Mouse (Mus musculus) embryonic facial prominence, embryonic 14.5 days (tissue): ENCODE measurements around the gene Rrbp1. TPM values are rescaled to one million over a fixed set of nuclear protein-coding genes. Genes with fewer than 3 reads are reported as not detected.

Experiments
- ATAC-seq: fragments of 200-750 bp; cut with Nextera tagmentation; 2 replicates; pipeline ENCODE4 v1.8.0; 2017; ENCODE audit warnings: low read depth, moderate number of reproducible peaks, moderate TSS enrichment
- DNase-seq: peaks from one replicate; pipeline ENCODE4 v3.0.0-alpha.2; 2015; ENCODE audit warnings: low spot score
- H3K27ac ChIP-seq: fragments of 300-500 bp; sonication (generic); replicated peaks from 2 replicates; pipeline ENCODE4 v1.5.1; 2014; ENCODE audit warnings: low read depth, mild to moderate bottlenecking, low read length, moderate library complexity
- H3K27me3 ChIP-seq: fragments of 300-500 bp; sonication (generic); replicated peaks from 2 replicates; pipeline ENCODE4 v1.6.1; 2014; ENCODE audit warnings: low read length; ENCODE audit not compliant: control insufficient read depth, insufficient read depth
- H3K36me3 ChIP-seq: fragments of 300-500 bp; sonication (generic); 2 replicates; pipeline ENCODE4 v1.6.1; 2014; ENCODE audit warnings: low read length, mixed read lengths; ENCODE audit not compliant: control insufficient read depth, insufficient read depth
- H3K4me1 ChIP-seq: fragments of 300-500 bp; sonication (generic); 2 replicates; pipeline ENCODE4 v1.6.1; 2014; ENCODE audit warnings: antibody characterized with exemption, low read length; ENCODE audit not compliant: control insufficient read depth, insufficient read depth
- H3K4me2 ChIP-seq: fragments of 300-500 bp; sonication (generic); 2 replicates; pipeline ENCODE4 v1.6.1; 2014; ENCODE audit warnings: low read depth, mild to moderate bottlenecking, low read length, moderate library complexity, mixed read lengths
- H3K4me3 ChIP-seq: fragments of 300-500 bp; sonication (generic); 2 replicates; pipeline ENCODE4 v1.5.1; 2014; ENCODE audit warnings: low read depth, mild to moderate bottlenecking, low read length
- H3K9ac ChIP-seq: fragments of 300-500 bp; sonication (generic); 2 replicates; pipeline ENCODE4 v1.6.1; 2014; ENCODE audit warnings: low read depth, mild to moderate bottlenecking, low read length, moderate library complexity, mixed read lengths
- H3K9me3 ChIP-seq: fragments of 300-500 bp; sonication (generic); 2 replicates; pipeline ENCODE4 v1.6.1; 2016; ENCODE audit warnings: low read length; ENCODE audit not compliant: control insufficient read depth
- WGBS: fragments of 180-500 bp; shearing (Covaris S2); extraction: QIAGEN DNeasy Blood & Tissue Kit; methylation state at CpG from one replicate; pipeline ENCODE4 v1.1.7; 2014; 5-methylcytosine and 5-hydroxymethylcytosine counted together
- polyA plus RNA-seq: library from polyadenylated mRNA; unstranded; fragments of >200 nt; fragmentation: Nextera tagmentation; extraction: Ambion mirVana; gene quantifications from 2 replicates; pipeline ENCODE4 v1.2.1, GENCODE M21; 2014

Rrbp1 gene
- polyA plus RNA-seq, 1 experiment from 2014 or later, result 175 TPM

GRCm38 (mm10) chr2:143948416-143948815, 62.6 kb downstream of the Rrbp1 start:
- H3K36me3 ChIP-seq, result peaks cover 100% of the 10 kb centered on the region
- H3K27me3 ChIP-seq, result no peaks in the 10 kb centered on the region
- no peak overlapping the region for H3K4me3 ChIP-seq
- WGBS, result 86% methylated on average over 4 of the region's 4 CpGs
- H3K9ac ChIP-seq, result no peak overlapping the region
- H3K27ac ChIP-seq, result no peak overlapping the region
- ATAC-seq (no peak), DNase-seq (no peak)
- no peaks in the 10 kb centered on the region for H3K4me1 ChIP-seq
- no peaks in the 10 kb centered on the region for H3K9me3 ChIP-seq
- no peak overlapping the region for H3K4me2 ChIP-seq

- DNase-seq, result no peak
- Histone ChIP-seq H3K9me3 (no peaks in the 10 kb centered on the region), H3K36me3 (peaks cover 99% of the 10 kb centered on the region), H3K27me3 (no peaks in the 10 kb centered on the region), H3K4me2 (no peak overlapping the region), H3K9ac (no peak overlapping the region), H3K4me3 (no peak overlapping the region), H3K27ac (no peak overlapping the region), H3K4me1 (no peaks in the 10 kb centered on the region)
- WGBS, result 88% methylated on average over 3 of the region's 3 CpGs
- ATAC-seq, result no peak
These were observed 63.1 kb downstream of the Rrbp1 start for GRCm38 (mm10) chr2:143947981-143948380.

DNA sequence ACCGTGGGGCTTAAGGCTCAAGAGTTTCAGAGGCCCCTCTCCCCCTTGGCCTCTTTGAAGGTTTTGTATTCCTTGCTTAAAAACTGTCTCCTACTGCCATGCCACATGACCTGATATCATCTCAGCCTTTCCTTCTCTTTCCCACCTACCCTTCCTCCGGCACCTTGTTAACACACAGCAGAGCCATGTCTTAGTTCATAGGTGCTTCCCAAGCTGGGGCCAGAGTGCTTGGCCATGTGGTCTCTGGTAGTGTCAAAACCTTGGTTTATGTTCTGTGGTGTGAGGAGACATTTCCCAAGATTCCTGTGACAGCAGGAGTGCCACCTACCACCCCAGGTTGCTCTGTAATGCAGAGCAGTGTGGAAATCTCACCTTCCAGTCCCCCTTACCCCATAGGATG, 64.7 kb downstream of the Rrbp1 start:
- H3K9ac ChIP-seq, result no peak overlapping the region
- H3K4me1 ChIP-seq, result no peaks in the 10 kb centered on the region
- no peaks in the 10 kb centered on the region for H3K27me3 ChIP-seq
- H3K36me3 ChIP-seq, result peaks cover 96% of the 10 kb centered on the region
- H3K4me2 ChIP-seq, result no peak overlapping the region
- no peak for DNase-seq
- no peak overlapping the region for H3K4me3 ChIP-seq
- no peak for ATAC-seq
- H3K27ac ChIP-seq, result no peak overlapping the region
- WGBS, result 95% methylated on average over 2 of the region's 2 CpGs
- H3K9me3 ChIP-seq, result no peaks in the 10 kb centered on the region

- DNase-seq (no peak), ATAC-seq (peak; percentile 23; the same call in 1 of the 2 replicates)
- no peak overlapping the region for H3K27ac ChIP-seq
- H3K4me3 ChIP-seq, result no peak overlapping the region
- no peaks in the 10 kb centered on the region for H3K9me3 ChIP-seq
- 89% methylated on average over 7 of the region's 7 CpGs for whole genome bisulfite sequencing
- no peak overlapping the region for H3K9ac ChIP-seq
- H3K4me1 ChIP-seq, result no peaks in the 10 kb centered on the region
- H3K27me3 ChIP-seq, result no peaks in the 10 kb centered on the region
- no peak overlapping the region for H3K4me2 ChIP-seq
- peaks cover 96% of the 10 kb centered on the region for H3K36me3 ChIP-seq
These were observed 65.5 kb downstream of the Rrbp1 start for GRCm38 (mm10) chr2:143945466-143946075.

DNA sequence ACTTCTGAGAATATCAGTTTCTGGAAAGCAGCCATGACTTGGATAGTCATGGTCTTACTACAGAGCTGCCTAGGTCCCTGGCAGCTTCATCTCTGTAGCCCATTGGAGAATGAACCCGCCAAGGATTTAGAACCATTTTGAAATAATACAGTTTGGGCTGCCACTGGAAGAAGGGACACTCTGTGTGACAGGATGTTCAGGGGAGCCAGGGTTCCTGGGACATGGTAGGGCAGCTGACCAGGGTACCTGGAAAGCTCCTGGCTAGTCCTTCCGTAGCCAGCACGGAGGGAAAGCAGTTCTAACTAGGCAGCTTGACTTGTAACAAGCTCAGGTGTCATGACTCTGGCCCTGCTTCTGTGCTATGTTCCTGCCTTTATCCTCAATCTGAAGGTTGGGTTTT, 66.3 kb downstream of the Rrbp1 start:
- ATAC-seq (no peak), DNase-seq (no peak)
- Histone ChIP-seq H3K4me2 (no peak overlapping the region), H3K27me3 (no peaks in the 10 kb centered on the region), H3K9ac (no peak overlapping the region), H3K9me3 (no peaks in the 10 kb centered on the region), H3K27ac (no peak overlapping the region), H3K4me1 (no peaks in the 10 kb centered on the region), H3K4me3 (no peak overlapping the region), H3K36me3 (peaks cover 96% of the 10 kb centered on the region)
- WGBS, result 88% methylated on average over 3 of the region's 3 CpGs

GRCm38 (mm10) chr2:143940406-143940805, 70.7 kb downstream of the Rrbp1 start:
- Histone ChIP-seq H3K4me1 (no peaks in the 10 kb centered on the region), H3K36me3 (peaks cover 67% of the 10 kb centered on the region), H3K4me2 (no peak overlapping the region), H3K9me3 (no peaks in the 10 kb centered on the region), H3K9ac (no peak overlapping the region), H3K27me3 (no peaks in the 10 kb centered on the region), H3K4me3 (no peak overlapping the region), H3K27ac (no peak overlapping the region)
- no peak for DNase-seq
- ATAC-seq, result peak; percentile 20; the same call in 1 of the 2 replicates
- WGBS, result 88% methylated on average over 5 of the region's 5 CpGs

DNA sequence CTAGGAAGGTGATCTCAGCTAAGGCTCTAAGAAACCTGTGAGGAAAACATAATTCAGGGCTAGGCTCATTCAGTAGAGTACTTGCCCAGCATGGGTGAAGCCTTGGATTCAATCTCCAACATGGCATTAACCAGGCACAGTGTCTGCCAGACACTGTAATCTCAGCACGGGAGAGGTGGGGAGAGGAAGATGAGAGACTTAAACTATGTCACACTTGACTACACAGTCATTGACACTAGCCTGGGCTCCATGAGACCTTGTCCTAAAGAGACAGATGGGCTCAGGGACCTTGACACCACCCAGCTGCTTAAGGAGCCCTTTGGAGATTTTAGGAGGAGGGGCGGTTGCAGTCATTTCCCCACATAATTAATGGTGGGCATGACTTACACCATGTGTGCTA, 73.2 kb downstream of the Rrbp1 start:
- Histone ChIP-seq H3K9ac (no peak overlapping the region), H3K27ac (no peak overlapping the region), H3K4me3 (no peak overlapping the region), H3K36me3 (peaks cover 44% of the 10 kb centered on the region), H3K4me2 (no peak overlapping the region), H3K9me3 (no peaks in the 10 kb centered on the region), H3K27me3 (no peaks in the 10 kb centered on the region), H3K4me1 (no peaks in the 10 kb centered on the region)
- 76% methylated on average over 2 of the region's 2 CpGs for WGBS
- ATAC-seq (no peak), DNase-seq (no peak)

- peaks cover 12% of the 10 kb centered on the region; the same call in 1 of the 2 replicates for H3K36me3 ChIP-seq
- H3K4me1 ChIP-seq, result peaks cover 4% of the 10 kb centered on the region; the same call in 1 of the 2 replicates
- no peak overlapping the region for H3K9ac ChIP-seq
- H3K27me3 ChIP-seq, result no peaks in the 10 kb centered on the region
- DNase-seq, result no peak
- ATAC-seq, result no peak
- WGBS, result 85% methylated on average over 8 of the region's 8 CpGs
- H3K4me2 ChIP-seq, result no peak overlapping the region
- H3K27ac ChIP-seq, result no peak overlapping the region
- H3K4me3 ChIP-seq, result no peak overlapping the region
- no peaks in the 10 kb centered on the region for H3K9me3 ChIP-seq
These were observed 76.6 kb downstream of the Rrbp1 start for GRCm38 (mm10) chr2:143934439-143934838.

DNA sequence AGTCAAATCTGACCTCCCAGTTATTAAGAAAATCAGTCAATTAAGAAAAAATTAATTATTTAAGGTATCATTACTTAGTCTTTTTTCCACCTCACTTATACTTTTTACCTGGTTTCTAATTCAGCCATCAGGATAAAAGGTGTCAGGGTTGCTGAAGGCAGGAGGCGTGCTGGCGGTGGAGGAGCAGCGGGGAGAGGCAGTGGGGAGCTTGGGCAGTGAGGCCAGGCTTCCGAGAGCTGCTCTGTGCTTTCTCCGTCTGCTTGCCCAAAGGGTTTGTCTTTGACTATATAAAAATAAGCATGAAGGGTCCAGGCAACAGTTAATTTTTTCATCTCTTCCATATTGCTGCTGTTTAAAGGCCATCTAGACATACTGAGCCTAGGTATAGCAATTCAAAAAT, 77.5 kb downstream of the Rrbp1 start:
- ATAC-seq, result no peak

More for the DNA sequence above, 77.5 kb downstream of the Rrbp1 start:
- Histone ChIP-seq H3K9ac (no peak overlapping the region), H3K27me3 (no peaks in the 10 kb centered on the region), H3K36me3 (peaks cover 4% of the 10 kb centered on the region; the same call in 1 of the 2 replicates), H3K27ac (no peak overlapping the region), H3K4me3 (no peak overlapping the region), H3K4me2 (no peak overlapping the region), H3K4me1 (peaks cover 4% of the 10 kb centered on the region; the same call in 1 of the 2 replicates), H3K9me3 (no peaks in the 10 kb centered on the region)
- WGBS, result 75% methylated on average over 5 of the region's 5 CpGs
- DNase-seq, result no peak
